Mouse (Mus musculus) skeletal muscle tissue, adult 2 months (tissue): ENCODE results near the gene Tnfsfm13.

Experiments used
- DNase-seq: peaks from one replicate; pipeline ENCODE4 v3.0.0-alpha.2; 2012; ENCODE audit warnings: low read depth, low spot score

Tnfsfm13 gene

DNA sequence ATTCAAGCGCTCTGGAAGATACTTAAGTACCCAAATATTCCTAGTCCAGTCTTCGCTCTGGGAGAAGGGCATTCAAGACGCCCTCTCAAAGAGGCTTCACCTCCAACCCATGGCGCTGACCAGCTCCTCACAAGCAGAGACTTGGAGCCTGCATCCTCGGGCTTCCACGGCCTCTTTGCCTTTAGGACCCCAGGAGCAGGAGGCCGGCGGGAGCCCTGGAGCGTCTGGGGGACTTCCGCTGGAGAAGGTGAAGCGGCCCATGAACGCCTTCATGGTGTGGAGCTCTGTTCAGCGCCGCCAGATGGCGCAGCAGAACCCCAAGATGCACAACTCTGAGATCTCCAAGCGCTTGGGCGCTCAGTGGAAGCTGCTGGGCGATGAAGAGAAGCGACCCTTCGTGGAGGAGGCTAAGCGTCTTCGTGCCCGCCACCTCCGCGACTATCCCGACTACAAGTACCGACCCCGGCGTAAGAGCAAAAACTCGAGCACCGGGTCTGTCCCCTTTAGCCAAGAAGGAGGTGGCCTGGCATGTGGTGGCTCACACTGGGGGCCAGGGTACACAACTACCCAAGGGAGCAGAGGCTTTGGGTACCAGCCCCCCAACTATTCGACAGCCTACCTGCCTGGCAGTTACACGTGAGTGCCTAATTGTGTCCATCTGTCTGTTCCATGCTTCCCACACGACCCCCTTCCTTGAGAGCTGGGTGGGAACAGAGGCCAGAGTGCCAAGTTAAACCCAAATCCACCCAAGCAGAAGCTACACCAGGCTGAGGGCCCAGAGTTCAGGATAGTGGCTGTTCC is 40.4 kb downstream of the Tnfsfm13 start, which contains the start of gene Sox15:
TSS of gene Sox15 (plus strand) at position 51 of the 801 bp plus-strand sequence.
- peak; percentile 42 for DNase-seq

DNA sequence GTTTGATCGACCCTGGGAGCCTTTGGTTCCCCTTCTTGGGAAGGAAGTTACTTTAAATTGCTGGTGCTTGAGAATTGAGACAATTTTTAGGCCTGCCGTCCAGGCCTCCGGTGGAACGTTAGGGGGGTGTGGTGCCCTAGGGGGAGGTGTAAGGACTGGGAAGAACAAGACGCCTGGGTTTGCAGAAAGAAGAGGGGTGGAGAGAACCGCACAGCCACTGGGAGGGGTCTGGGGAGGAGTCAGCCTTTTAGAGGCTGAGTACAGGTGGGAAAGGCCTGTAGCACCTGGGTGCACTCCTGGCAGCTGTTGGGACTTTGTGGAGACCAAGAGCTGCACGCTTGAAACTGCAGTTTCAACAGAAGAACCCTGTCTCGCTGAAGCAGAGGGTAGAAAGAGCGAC is 41.1 kb downstream of the Tnfsfm13 start:
- no peak for DNase-seq

DNA sequence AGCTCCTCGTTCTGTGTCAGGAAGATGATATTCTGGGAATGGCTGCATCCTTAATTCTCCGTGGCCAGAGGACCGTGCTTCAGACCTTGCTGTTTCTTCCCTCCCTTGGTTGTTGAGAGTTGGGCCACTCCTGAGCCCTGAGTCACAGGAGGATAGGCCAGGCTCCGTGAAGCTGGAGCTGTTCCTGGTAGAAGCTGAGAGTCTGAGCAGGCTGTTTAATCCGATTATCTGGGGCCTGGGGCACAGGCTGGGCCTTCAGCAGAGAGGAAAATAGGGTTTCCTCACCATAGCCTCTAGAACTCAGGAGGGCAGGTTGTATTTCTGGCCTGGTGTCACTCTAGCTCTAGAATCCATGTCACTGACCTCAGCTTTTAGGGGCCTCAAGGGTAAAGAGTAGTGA is 42.5 kb downstream of the Tnfsfm13 start:
- DNase-seq, result no peak

DNA sequence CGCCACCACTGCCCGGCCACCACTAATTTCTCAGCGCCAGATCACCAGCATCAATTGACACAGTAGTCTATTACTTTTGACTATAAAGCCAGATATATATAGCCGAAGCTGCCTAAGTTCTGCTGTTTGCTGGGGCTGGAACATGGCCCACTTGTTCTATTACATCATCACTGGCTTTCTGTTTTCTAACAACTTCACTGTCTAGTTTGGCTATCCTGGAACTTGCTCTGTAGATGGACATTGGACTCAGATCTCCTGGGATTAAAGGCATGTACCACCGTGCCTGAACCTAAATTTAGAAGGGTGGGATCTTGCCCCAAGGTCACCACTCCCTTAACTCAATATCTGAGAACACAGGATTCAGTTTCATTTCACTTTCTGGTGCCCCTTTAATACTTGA is 50.0 kb downstream of the Tnfsfm13 start:
- DNase-seq, result no peak

DNA sequence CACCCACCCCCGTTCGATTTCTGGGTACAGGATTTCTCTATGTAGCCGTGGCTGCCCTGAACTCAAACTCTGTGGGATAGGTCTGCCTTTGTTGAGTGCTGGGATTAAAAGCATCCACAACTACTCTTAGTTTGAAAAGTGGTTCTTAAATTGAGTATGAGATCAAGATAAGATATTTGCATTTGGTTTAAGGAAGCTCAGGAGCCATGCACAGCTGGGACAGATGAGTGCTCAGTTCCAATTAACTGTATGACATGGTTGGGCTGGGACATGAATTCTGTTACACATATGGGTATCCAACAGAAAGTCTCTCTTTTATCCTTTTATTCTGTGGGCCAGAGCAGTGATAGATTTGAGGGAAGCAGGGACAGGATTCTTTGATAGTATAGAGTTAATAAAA is 60.4 kb downstream of the Tnfsfm13 start:
- no peak for DNase-seq

DNA sequence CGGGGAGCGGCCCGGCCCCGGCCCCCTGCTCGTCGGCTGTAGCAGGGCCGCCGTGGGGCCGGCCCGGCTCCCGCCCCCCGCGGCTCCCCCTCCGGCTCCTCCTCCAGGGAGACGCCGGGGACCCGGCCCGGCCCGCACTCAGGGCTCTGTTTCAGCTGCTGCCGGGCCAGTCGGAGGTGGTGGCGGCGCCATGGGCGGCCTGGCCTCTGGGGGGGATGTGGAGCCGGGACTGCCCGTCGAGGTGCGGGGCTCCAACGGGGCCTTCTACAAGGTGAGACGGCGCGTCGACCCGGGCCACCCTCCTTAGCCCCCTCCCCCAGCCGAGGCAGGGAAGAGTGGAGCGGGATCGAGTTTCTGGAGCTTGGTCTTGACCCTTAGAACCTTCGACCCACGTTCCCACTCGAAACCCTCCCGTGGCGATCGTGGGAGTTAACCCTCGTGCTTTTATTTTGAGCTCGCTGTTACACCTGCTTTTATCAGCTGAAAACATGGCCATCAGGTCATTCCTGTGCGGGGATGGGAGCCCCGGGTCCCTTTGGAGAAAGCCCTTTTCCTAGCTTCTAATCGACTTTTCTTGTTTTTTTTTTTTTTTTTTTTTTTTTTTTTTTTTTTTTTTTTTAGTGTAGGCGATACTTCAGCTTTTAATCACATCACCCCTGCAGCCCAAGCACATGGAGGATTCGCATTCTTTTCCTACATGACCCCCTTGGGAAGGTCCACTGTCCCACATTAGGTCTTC is 62.6 kb downstream of the Tnfsfm13 start:
- DNase-seq, result peak; percentile 49
